Mouse (Mus musculus) spleen, adult 2 months (tissue): ENCODE measurements around the gene Gm5155. TPM values are rescaled to one million over a fixed set of nuclear protein-coding genes. Genes with fewer than 3 reads are reported as not detected.
"Not testable (repeated sequence)": the region's sequence is repeated elsewhere in the genome, so short reads cannot be mapped to it uniquely, and the experiment has no call there.

Experiments
- DNase-seq, 2 experiments: peaks; one replicate each; pipeline versions ENCODE4 v3.0.0 to v3.0.0-alpha.2; 2012 to 2021; ENCODE audit warnings: low spot score in 2 of 2, low read depth in 1 of 2
- H3K27ac ChIP-seq: fragments of 200-500 bp; 2 replicates; pipeline ENCODE4 v1.5.1; 2012; ENCODE audit warnings: low read length, inconsistent platforms; ENCODE audit not compliant: insufficient read depth
- H3K27me3 ChIP-seq: fragments of 200-500 bp; 2 replicates; pipeline ENCODE4 v1.6.1; 2012; ENCODE audit warnings: mild to moderate bottlenecking, moderate library complexity, low read length, inconsistent platforms; ENCODE audit not compliant: control insufficient read depth, insufficient read depth
- H3K36me3 ChIP-seq: fragments of 200-500 bp; 2 replicates; pipeline ENCODE4 v1.6.1; 2012; ENCODE audit warnings: mild to moderate bottlenecking, low read length, inconsistent platforms; ENCODE audit not compliant: control insufficient read depth, insufficient read depth
- H3K4me1 ChIP-seq: fragments of 200-500 bp; 2 replicates; pipeline ENCODE4 v1.6.1; 2011; ENCODE audit warnings: inconsistent platforms; ENCODE audit not compliant: control insufficient read depth, insufficient read depth, insufficient read length
- H3K4me3 ChIP-seq: fragments of 200-500 bp; 2 replicates; pipeline ENCODE4 v1.5.1; 2011; ENCODE audit warnings: mild to moderate bottlenecking, inconsistent platforms; ENCODE audit not compliant: insufficient read depth, insufficient read length; ENCODE audit errors: extremely low read depth
- CTCF ChIP-seq: fragments of 200-500 bp; IDR thresholded peaks from 2 replicates; pipeline ENCODE4 v1.5.1; 2011; ENCODE audit warnings: mild to moderate bottlenecking, inconsistent platforms; ENCODE audit not compliant: insufficient read depth, insufficient read length, insufficient replicate concordance; ENCODE audit errors: extremely low read depth
- POLR2A ChIP-seq: fragments of 200-500 bp; IDR thresholded peaks from 2 replicates; pipeline ENCODE4 v1.6.1; 2011; ENCODE audit warnings: low read depth, low read length, inconsistent platforms
- whole genome bisulfite sequencing: fragments of 180-500 bp; shearing (Covaris S2); methylation state at CpG from one replicate; pipeline ENCODE4 v1.1.7; 2018; 5-methylcytosine and 5-hydroxymethylcytosine counted together
- polyA plus RNA-seq: library from polyadenylated mRNA; depleted of rRNA; stranded (reverse); fragments of >200 nt; gene quantifications from 2 replicates; pipeline ENCODE4 v1.2.3, GENCODE M21; 2012; rRNA removed

The Gm5155 gene
- not detected in 2 replicates for polyA plus RNA-seq

- no peak for TF ChIP-seq POLR2A
Observed at GRCm38 (mm10) chr7:17871467-17871866, at the start of gene Gm5155. Gene Gm5155, plus strand, starts transcription at chr7:17871767.

GRCm38 (mm10) chr7:17870776-17871175, 791 bp upstream of the Gm5155 start:
- WGBS: 90% methylated on average over 1 of the region's 1 CpGs
- no peaks in the 10 kb centered on the region for H3K27me3 ChIP-seq

More at GRCm38 (mm10) chr7:17871467-17871866, at the start of gene Gm5155:
- DNase-seq: no peak
- H3K36me3 ChIP-seq: no peaks in the 10 kb centered on the region
- no peaks in the 10 kb centered on the region for H3K4me1 ChIP-seq
- no peak within 1 kb of the TSS for H3K27ac ChIP-seq
- H3K27me3 ChIP-seq: no peaks in the 10 kb centered on the region
- no peak within 1 kb of the TSS for H3K4me3 ChIP-seq
- WGBS: 63% methylated on average over 1 of the region's 1 CpGs

GRCm38 (mm10) chr7:17895341-17895740, 23.8 kb downstream of the Gm5155 start:
- H3K4me1 ChIP-seq, H3K36me3 ChIP-seq, H3K27ac ChIP-seq, DNase-seq, H3K4me3 ChIP-seq, H3K27me3 ChIP-seq: not testable (repeated sequence)
- 81% methylated on average over 1 of the region's 1 CpGs for WGBS

More at GRCm38 (mm10) chr7:17870776-17871175, 791 bp upstream of the Gm5155 start:
- H3K27ac ChIP-seq: no peak overlapping the region
- H3K4me3 ChIP-seq: no peak overlapping the region
- no peak for DNase-seq
- no peaks in the 10 kb centered on the region for H3K36me3 ChIP-seq
- no peak for TF ChIP-seq CTCF
- no peak for TF ChIP-seq POLR2A
- H3K4me1 ChIP-seq: no peaks in the 10 kb centered on the region

- DNase-seq: no peak
Observed at GRCm38 (mm10) chr7:17903146-17903915, 31.8 kb downstream of the Gm5155 start.

More at GRCm38 (mm10) chr7:17903146-17903915, 31.8 kb downstream of the Gm5155 start:
- Histone ChIP-seq H3K27me3 (no peaks in the 10 kb centered on the region), H3K27ac (no peak overlapping the region), H3K4me3 (no peak overlapping the region), H3K36me3 (no peaks in the 10 kb centered on the region), H3K4me1 (no peaks in the 10 kb centered on the region)
- TF ChIP-seq CTCF (no peak), POLR2A (no peak)
- 76% methylated on average over 6 of the region's 6 CpGs for WGBS

Other genes with a start within 250 kb of the Gm5155 start
- not detected in 2 replicates for gene Ceacam5, start 158.5 kb upstream of the Gm5155 start, polyA plus RNA-seq
- gene Ceacam14, start 59.1 kb upstream of the Gm5155 start, polyA plus RNA-seq: not detected in 2 replicates
- not detected in 2 replicates for gene Ceacam11, start 100.4 kb downstream of the Gm5155 start, polyA plus RNA-seq
- not detected in 2 replicates for gene Ceacam13, start 138.1 kb downstream of the Gm5155 start, polyA plus RNA-seq
- not detected in 2 replicates for gene Ceacam12, start 194.2 kb downstream of the Gm5155 start, polyA plus RNA-seq